ENCODE assay signal across 8 mouse cellular contexts in genomic region chr4:126286492-126286891, GRCm38 (mm10). TPM values are rescaled to one million over a fixed set of nuclear protein-coding genes. Genes with fewer than 3 reads are reported as not detected.
DNase-seq lines count a peak whose midpoint lies in the region; ATAC-seq and TF ChIP-seq lines count a peak whose summit lies in the region.

Gene Col8a2, plus strand, starts transcription at chr4:126286793.

- WGBS in kidney, adult 2 months, result 2% methylated on average over 42 of the region's 42 CpGs
- WGBS in forebrain, embryonic 16.5 days, result 3% methylated on average over 30 of the region's 42 CpGs
- 3% methylated on average over 39 of the region's 42 CpGs for WGBS in limb, embryonic 11.5 days
- WGBS in midbrain, embryonic 15.5 days, result 3% methylated on average over 40 of the region's 42 CpGs
- WGBS in cerebellum, adult 2 months, result 3% methylated on average over 42 of the region's 42 CpGs

- no peak for TF ChIP-seq POLR2A in kidney, adult 2 months (IDR thresholded peaks at IDR 0.05; ENCODE audit: low read depth, low read length)
- no peak for TF ChIP-seq POLR2A in cerebellum, adult 2 months (IDR thresholded peaks at IDR 0.05; ENCODE audit: borderline replicate concordance, insufficient read depth, low read length)

- H3K4me1 ChIP-seq in kidney, adult 2 months (ENCODE audit: control insufficient read depth, insufficient read depth, low read length), result no peaks in the 10 kb centered on the region
- peaks cover 4% of the 10 kb centered on the region; the same call in 1 of the 2 replicates for H3K4me1 ChIP-seq in forebrain, embryonic 16.5 days (replicated peaks; ENCODE audit: control insufficient read depth, insufficient read depth, low read length)
- peaks cover 9% of the 10 kb centered on the region; the same call in 1 of the 2 replicates for H3K4me1 ChIP-seq in limb, embryonic 11.5 days (ENCODE audit: control insufficient read depth, insufficient read depth, low read length)
- peaks cover 5% of the 10 kb centered on the region for H3K4me1 ChIP-seq in midbrain, embryonic 15.5 days
- no peaks in the 10 kb centered on the region for H3K4me1 ChIP-seq in cerebellum, adult 2 months (ENCODE audit: control insufficient read depth, insufficient read depth, low read length)

- H3K36me3 ChIP-seq in kidney, adult 2 months (ENCODE audit: control insufficient read depth, insufficient read depth, low read length), result no peaks in the 10 kb centered on the region
- no peaks in the 10 kb centered on the region for H3K36me3 ChIP-seq in forebrain, embryonic 16.5 days (ENCODE audit: control insufficient read depth, insufficient read depth)
- no peaks in the 10 kb centered on the region for H3K36me3 ChIP-seq in limb, embryonic 11.5 days (ENCODE audit: control insufficient read depth, insufficient read depth, low read length)
- H3K36me3 ChIP-seq in midbrain, embryonic 15.5 days (replicated peaks), result no peaks in the 10 kb centered on the region

- no peak within 1 kb of the TSS for H3K9ac ChIP-seq in forebrain, embryonic 16.5 days (replicated peaks; ENCODE audit: low read depth, low read length)
- peak within 1 kb of the TSS; percentile 49 for H3K9ac ChIP-seq in limb, embryonic 11.5 days (ENCODE audit: low read length)
- no peak within 1 kb of the TSS for H3K9ac ChIP-seq in midbrain, embryonic 15.5 days

- peak within 1 kb of the TSS; percentile 33 for H3K4me2 ChIP-seq in forebrain, embryonic 16.5 days (ENCODE audit: low read length)
- peak within 1 kb of the TSS; percentile 60 for H3K4me2 ChIP-seq in limb, embryonic 11.5 days (ENCODE audit: low read depth, severe bottlenecking)
- peak within 1 kb of the TSS; percentile 44 for H3K4me2 ChIP-seq in midbrain, embryonic 15.5 days

- TF ChIP-seq CTCF in kidney, adult 2 months (conservative IDR thresholded peaks at IDR 0.05; ENCODE audit: insufficient read depth, insufficient read length, low read depth, low read length), result no peak
- TF ChIP-seq CTCF in cerebellum, adult 2 months (IDR thresholded peaks at IDR 0.05; ENCODE audit: borderline replicate concordance, insufficient read depth, low read depth, low read length), result no peak

- no peaks in the 10 kb centered on the region for H3K27me3 ChIP-seq in kidney, adult 2 months (replicated peaks; ENCODE audit: control insufficient read depth, insufficient read depth, low read length)
- peaks cover 27% of the 10 kb centered on the region for H3K27me3 ChIP-seq in forebrain, embryonic 16.5 days (replicated peaks; ENCODE audit: control insufficient read depth, insufficient read depth, low read length)
- H3K27me3 ChIP-seq in limb, embryonic 11.5 days (ENCODE audit: control insufficient read depth, insufficient read depth, low read length), result peaks cover 46% of the 10 kb centered on the region
- H3K27me3 ChIP-seq in midbrain, embryonic 15.5 days (replicated peaks), result peaks cover 50% of the 10 kb centered on the region
- H3K27me3 ChIP-seq in cerebellum, adult 2 months (ENCODE audit: control insufficient read depth, insufficient read depth, low read length), result peaks cover 3% of the 10 kb centered on the region; the same call in 1 of the 2 replicates

- DNase-seq in kidney, adult 2 months, result no peak
- DNase-seq in kidney, adult 8-10 months, result no peak
- no peak for DNase-seq in limb, embryonic 11.5 days (ENCODE audit: low spot score)
- no peak for DNase-seq in MN1 (ENCODE audit: low spot score)
- DNase-seq in cerebellum, adult 2 months, result no peak
- no peak for DNase-seq in thymus, postnatal 25 days

- H3K27ac ChIP-seq in kidney, adult 2 months (ENCODE audit: insufficient read depth, low read depth, low read length), result no peak within 1 kb of the TSS
- no peak within 1 kb of the TSS for H3K27ac ChIP-seq in forebrain, embryonic 16.5 days (ENCODE audit: low read length)
- H3K27ac ChIP-seq in limb, embryonic 11.5 days (replicated peaks; ENCODE audit: low read depth, low read length), result no peak within 1 kb of the TSS
- H3K27ac ChIP-seq in midbrain, embryonic 15.5 days, result no peak within 1 kb of the TSS
- no peak within 1 kb of the TSS for H3K27ac ChIP-seq in cerebellum, adult 2 months (ENCODE audit: insufficient read depth, low read length)

- no peak for ATAC-seq in forebrain, embryonic 16.5 days
- ATAC-seq in limb, embryonic 11.5 days (ENCODE audit: insufficient number of reproducible peaks, low FRiP score, low TSS enrichment, low read depth), result no peak
- no peak for ATAC-seq in midbrain, embryonic 15.5 days (replicated peaks)

- H3K9me3 ChIP-seq in forebrain, embryonic 16.5 days (ENCODE audit: control insufficient read depth, low read length), result peaks cover 6% of the 10 kb centered on the region; the same call in 1 of the 2 replicates
- no peaks in the 10 kb centered on the region for H3K9me3 ChIP-seq in limb, embryonic 11.5 days (ENCODE audit: control insufficient read depth, low read length)
- no peaks in the 10 kb centered on the region for H3K9me3 ChIP-seq in midbrain, embryonic 15.5 days

- peak within 1 kb of the TSS; percentile 20; the same call in 1 of the 2 replicates for H3K4me3 ChIP-seq in kidney, adult 2 months (ENCODE audit: insufficient read depth, low read depth, low read length)
- H3K4me3 ChIP-seq in forebrain, embryonic 16.5 days (replicated peaks; ENCODE audit: low read length), result peak within 1 kb of the TSS; percentile 27
- H3K4me3 ChIP-seq in limb, embryonic 11.5 days (ENCODE audit: low read depth, low read length), result peak within 1 kb of the TSS; percentile 29
- peak within 1 kb of the TSS; percentile 23 for H3K4me3 ChIP-seq in midbrain, embryonic 15.5 days
- H3K4me3 ChIP-seq in cerebellum, adult 2 months (replicated peaks; ENCODE audit: insufficient read depth, low read depth, low read length), result no peak within 1 kb of the TSS

RNA-seq across cellular contexts. Expression of gene Col8a2, which starts in this region (rescaled TPM):
- 0.27 and 0.31 TPM in 2 replicates for polyA plus RNA-seq in kidney, adult 2 months (2012; rRNA removed)
- 2.1 and 3.6 TPM in 2 replicates for polyA plus RNA-seq in forebrain, embryonic 16.5 days (2015; fragmentation: Nextera tagmentation; extraction: Ambion mirVana)
- 1.4 and 1.5 TPM in 2 replicates for polyA plus RNA-seq in limb, embryonic 11.5 days (2014; fragmentation: Nextera tagmentation; extraction: Ambion mirVana)
- 2.6 and 2.9 TPM in 2 replicates for polyA plus RNA-seq in midbrain, embryonic 15.5 days (2015; fragmentation: Nextera tagmentation; extraction: Ambion mirVana)
- polyA plus RNA-seq in cerebellum, adult 2 months (2012; rRNA removed), result 0.93 and 2.0 TPM in 2 replicates
